Mouse (Mus musculus): ENCODE measurements around the gene Adap2. TPM values are rescaled to one million over a fixed set of nuclear protein-coding genes. Genes with fewer than 3 reads are reported as not detected.

The Adap2 gene
- 1 to 10 TPM; 4.4 to 4.6 TPM for total RNA-seq (2023)

GRCm38 (mm10) chr11:80153857-80154495, at the start of gene Adap2:
TSS of gene Adap2 (plus strand) at chr11:80154105.

GRCm38 (mm10) chr11:80141825-80142521, 11.9 kb upstream of the Adap2 start, which contains the start of gene Tefm:
TSS of gene Tefm (minus strand) at chr11:80142175.

GRCm38 (mm10) chr11:80183705-80184255, 29.9 kb downstream of the Adap2 start, which contains the start of gene Rnf135:
TSS of gene Rnf135 (plus strand) at chr11:80183851.

GRCm38 (mm10) chr11:80208860-80209800, 55.2 kb downstream of the Adap2 start, which contains the start of gene Rhot1:
TSS of gene Rhot1 (plus strand) at chr11:80209019.

Other genes starting within 250 kb of the Adap2 start
- 10 to 100 TPM; 22.8 to 24.9 TPM for gene Utp6, start 191.7 kb upstream of the Adap2 start, total RNA-seq (2023)
- gene Suz12, start 161.0 kb upstream of the Adap2 start, total RNA-seq (2023), result 10 to 100 TPM; 62.0 to 70.5 TPM
- 100 to 1,000 TPM; 105 to 108 TPM for gene Crlf3, start 73.1 kb upstream of the Adap2 start, total RNA-seq (2023)
- 10 to 100 TPM; 16.2 to 16.6 TPM for gene Atad5, start 64.7 kb upstream of the Adap2 start, total RNA-seq (2023)
- 1 to 10 TPM; 3.3 to 3.9 TPM for gene Tefm, start 11.9 kb upstream of the Adap2 start, total RNA-seq (2023)
- 1 to 10 TPM; 6.3 to 6.9 TPM for gene Rnf135, start 29.7 kb downstream of the Adap2 start, total RNA-seq (2023)
- gene Rhot1, start 54.9 kb downstream of the Adap2 start, total RNA-seq (2023), result 10 to 100 TPM; 17.3 to 23.0 TPM
- under 1 TPM in 1 of 2 experiments, not detected in 1; 0.18 TPM for gene Rhbdl3, start 146.8 kb downstream of the Adap2 start, total RNA-seq (2023)
- gene 5730455P16Rik, start 223.9 kb downstream of the Adap2 start, total RNA-seq (2023), result 1 to 10 TPM; 7.0 to 9.2 TPM
- 100 to 1,000 TPM; 124 to 129 TPM for gene Zfp207, start 229.2 kb downstream of the Adap2 start, total RNA-seq (2023)